Mouse (Mus musculus) G1E (cell line): Measurements from ENCODE around the gene Tgfb1i1.

ENCODE experiments used
- CTCF ChIP-seq: IDR thresholded peaks from 2 replicates; pipeline ENCODE4 v1.5.1; 2012; ENCODE audit warnings: low read depth, low read length, inconsistent platforms, mixed read lengths
- GATA1 ChIP-seq: IDR thresholded peaks from 2 replicates; pipeline ENCODE4 v1.6.1; 2012; ENCODE audit warnings: borderline replicate concordance, low read length, inconsistent platforms, mixed read lengths
- GATA2 ChIP-seq: IDR thresholded peaks from 2 replicates; pipeline ENCODE4 v1.6.1; 2012; ENCODE audit warnings: low read depth, low read length, inconsistent platforms, borderline replicate concordance
- POLR2AphosphoS5 ChIP-seq: IDR thresholded peaks from 2 replicates; pipeline ENCODE4 v1.6.1; 2012; ENCODE audit warnings: low read depth, low read length, inconsistent platforms; ENCODE audit not compliant: insufficient replicate concordance
- TAL1 ChIP-seq: conservative IDR thresholded peaks from 2 replicates; pipeline ENCODE4 v1.6.1; 2012; ENCODE audit warnings: low read depth, low read length, inconsistent platforms, mixed read lengths

DNA sequence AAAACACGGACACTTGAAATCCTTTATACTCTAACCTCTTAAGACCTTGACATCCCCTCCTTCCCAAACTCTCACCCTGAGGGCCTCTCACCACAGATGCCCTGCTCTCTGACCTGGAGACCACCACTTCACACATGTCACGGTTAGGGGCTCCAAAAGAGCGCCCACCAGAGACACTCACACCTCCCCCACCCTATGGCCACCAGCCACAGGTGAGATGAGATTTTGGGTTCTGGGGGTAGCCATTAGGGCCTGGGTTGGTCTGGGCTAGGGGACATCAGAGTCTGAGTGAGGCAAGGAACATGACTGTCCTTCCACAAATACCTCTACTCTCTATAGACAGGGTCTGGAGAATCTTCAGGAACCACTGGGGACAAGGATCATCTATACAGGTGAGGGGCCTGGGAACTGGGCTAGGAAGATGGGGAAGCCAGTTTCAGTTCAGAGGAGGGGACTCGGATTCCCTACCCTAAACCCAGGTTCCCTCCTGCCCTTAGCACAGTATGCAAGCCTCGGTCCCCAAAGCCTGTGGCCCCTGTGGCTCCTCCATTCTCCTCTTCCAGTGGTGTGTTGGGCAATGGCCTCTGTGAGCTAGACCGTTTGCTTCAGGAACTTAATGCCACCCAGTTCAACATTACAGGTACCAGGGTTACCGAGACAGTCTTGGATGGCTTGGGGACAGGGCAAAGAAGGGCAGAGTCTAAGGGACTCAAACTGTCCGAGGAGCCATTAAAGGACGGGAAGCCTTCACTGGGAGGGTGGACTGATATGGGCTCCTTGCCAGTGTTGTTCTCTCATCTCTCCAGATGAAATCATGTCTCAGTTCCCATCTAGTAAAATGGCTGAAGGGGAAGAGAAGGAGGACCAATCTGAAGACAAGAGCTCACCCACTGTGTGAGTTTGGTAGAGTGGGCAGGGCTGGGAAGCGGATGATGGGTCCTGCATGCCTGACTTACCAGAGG lies 1.8 kb downstream of the Tgfb1i1 start:
- TF ChIP-seq TAL1, result no peak
- TF ChIP-seq POLR2AphosphoS5, result no peak
- no peak for TF ChIP-seq CTCF
- no peak for TF ChIP-seq GATA1
- TF ChIP-seq GATA2, result no peak
